Comparison of ENCODE assay signal across 8 mouse cellular contexts in the genomic region with DNA sequence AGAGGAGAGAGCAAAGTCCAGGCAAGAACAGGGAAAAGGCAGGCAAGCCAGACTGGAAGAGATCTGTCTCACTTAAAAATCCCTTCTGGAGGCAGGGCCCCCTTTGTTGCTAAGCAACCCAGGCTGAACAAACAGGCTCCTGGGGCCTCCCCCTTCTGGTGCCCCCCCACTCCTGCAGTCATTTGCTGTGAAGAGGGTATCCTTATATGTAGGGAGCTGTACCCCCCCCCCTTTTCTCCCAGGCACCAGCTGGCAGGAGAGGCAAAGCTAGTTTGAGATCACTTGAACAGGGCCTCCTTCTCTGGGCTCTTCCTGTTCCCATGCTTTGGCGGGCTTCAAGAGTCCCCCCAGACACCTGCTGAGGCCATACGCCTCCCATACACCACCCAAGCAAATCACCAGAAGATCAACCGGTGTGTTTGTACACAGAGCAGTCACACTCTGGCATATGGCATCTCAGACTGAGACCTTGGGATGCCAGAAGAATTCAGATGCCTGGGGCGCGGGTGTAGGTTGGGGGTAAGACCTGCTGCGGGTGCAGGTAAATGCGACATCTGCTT.
DNase-seq lines count a peak whose midpoint lies in the region; ATAC-seq and TF ChIP-seq lines count a peak whose summit lies in the region.

No protein-coding gene starts in this region.

- ATAC-seq in heart, embryonic 13.5 days (ENCODE audit: extremely low read depth, insufficient number of reproducible peaks, low FRiP score, low TSS enrichment) = peak; percentile 31; the same call in 1 of the 2 replicates
- ATAC-seq in embryonic facial prominence, embryonic 13.5 days (ENCODE audit: insufficient number of reproducible peaks, insufficient read depth, low FRiP score, low TSS enrichment, low read depth) = peak; percentile 73; the same call in 1 of the 2 replicates
- ATAC-seq in megakaryocyte progenitor cell, adult 5-6 weeks (replicated peaks; ENCODE audit: poor library complexity) = no peak

- no peak for TF ChIP-seq POLR2A in heart, adult 2 months (IDR thresholded peaks at IDR 0.05; ENCODE audit: insufficient read depth, low read depth, low read length)

- H3K9ac ChIP-seq in heart, embryonic 13.5 days = peak overlapping the region; percentile 70
- H3K9ac ChIP-seq in embryonic facial prominence, embryonic 13.5 days = peak overlapping the region; percentile 38; the same call in 1 of the 2 replicates
- H3K9ac ChIP-seq in heart, adult 2 months (ENCODE audit: low read depth, low read length) = no peak overlapping the region

- H3K9me3 ChIP-seq in heart, embryonic 13.5 days = no peaks in the 10 kb centered on the region
- H3K9me3 ChIP-seq in embryonic facial prominence, embryonic 13.5 days = no peaks in the 10 kb centered on the region

- H3K27me3 ChIP-seq in heart, embryonic 13.5 days (replicated peaks) = no peaks in the 10 kb centered on the region
- no peaks in the 10 kb centered on the region for H3K27me3 ChIP-seq in embryonic facial prominence, embryonic 13.5 days
- H3K27me3 ChIP-seq in heart, adult 2 months (ENCODE audit: control insufficient read depth, insufficient read depth, low read length) = no peaks in the 10 kb centered on the region

- no peak for TF ChIP-seq CTCF in heart, adult 2 months (IDR thresholded peaks at IDR 0.05)

- H3K4me3 ChIP-seq in heart, embryonic 13.5 days = no peak overlapping the region
- no peak overlapping the region for H3K4me3 ChIP-seq in embryonic facial prominence, embryonic 13.5 days
- H3K4me3 ChIP-seq in heart, adult 2 months = no peak overlapping the region

- no peak for DNase-seq in heart, adult 18-20 months
- DNase-seq in R1 (ENCODE audit: low read depth, low spot score) = peak; percentile 44
- peak; percentile 54 to 63 for DNase-seq in kidney, postnatal 4 days
- DNase-seq in right cerebral cortex, postnatal 4 days = peak; percentile 62
- no peak for DNase-seq in heart, adult 2 months

- 0 out of 2 replicates have a peak, but pooled peaks cover 5% of the 10 kb centered on the region for H3K36me3 ChIP-seq in heart, embryonic 13.5 days
- no peaks in the 10 kb centered on the region for H3K36me3 ChIP-seq in embryonic facial prominence, embryonic 13.5 days
- peaks cover 3% of the 10 kb centered on the region for H3K36me3 ChIP-seq in heart, adult 2 months (ENCODE audit: control insufficient read depth, insufficient read depth, low read length)

- peak overlapping the region; percentile 77 for H3K27ac ChIP-seq in heart, embryonic 13.5 days (replicated peaks)
- H3K27ac ChIP-seq in embryonic facial prominence, embryonic 13.5 days = peak overlapping the region; percentile 72
- H3K27ac ChIP-seq in heart, adult 2 months = no peak overlapping the region

- no peak for TF ChIP-seq EP300 in heart, adult 2 months (IDR thresholded peaks at IDR 0.05; ENCODE audit: insufficient read depth, low read depth, low read length)

- WGBS in heart, embryonic 13.5 days = 64% methylated on average over 7 of the region's 7 CpGs
- WGBS in embryonic facial prominence, embryonic 13.5 days = 54% methylated on average over 7 of the region's 7 CpGs
- WGBS in heart, adult 2 months = 79% methylated on average over 7 of the region's 7 CpGs

- peak overlapping the region; percentile 20 for H3K4me2 ChIP-seq in heart, embryonic 13.5 days
- peak overlapping the region; percentile 37; the same call in 1 of the 2 replicates for H3K4me2 ChIP-seq in embryonic facial prominence, embryonic 13.5 days

- H3K4me1 ChIP-seq in heart, embryonic 13.5 days = peaks cover 94% of the 10 kb centered on the region
- H3K4me1 ChIP-seq in embryonic facial prominence, embryonic 13.5 days = peaks cover 62% of the 10 kb centered on the region
- H3K4me1 ChIP-seq in heart, adult 2 months (ENCODE audit: control insufficient read depth, insufficient read depth, low read length) = peaks cover 14% of the 10 kb centered on the region

- no peaks in the 10 kb centered on the region; the same call in 1 of the 2 replicates for H3K79me2 ChIP-seq in heart, adult 2 months (replicated peaks; ENCODE audit: control insufficient read depth, insufficient read depth, low read length)

- intact Hi-C loops in heart, adult 2 months (cut with DNase I) = no loop called here

Comparison
In these comparisons a context has a peak if more than half of its experiments do, and no peak if none do; other contexts are left out.
1. DNase-seq: peak in R1 (single experiment), kidney, postnatal 4 days (2 of 2) and right cerebral cortex, postnatal 4 days (single experiment); none in heart, adult 18-20 months (0 of 2) and heart, adult 2 months (0 of 2).